Mouse (Mus musculus): ENCODE data around the gene Nom1. TPM values are rescaled to one million over a fixed set of nuclear protein-coding genes. Genes with fewer than 3 reads are reported as not detected.
A peak's percentile ranks its signal among the peaks of the same experiment; 100 is the strongest.

Nom1 gene
- polyA plus RNA-seq, 1 experiment from 2014 or later: 26.0 TPM

DNA sequence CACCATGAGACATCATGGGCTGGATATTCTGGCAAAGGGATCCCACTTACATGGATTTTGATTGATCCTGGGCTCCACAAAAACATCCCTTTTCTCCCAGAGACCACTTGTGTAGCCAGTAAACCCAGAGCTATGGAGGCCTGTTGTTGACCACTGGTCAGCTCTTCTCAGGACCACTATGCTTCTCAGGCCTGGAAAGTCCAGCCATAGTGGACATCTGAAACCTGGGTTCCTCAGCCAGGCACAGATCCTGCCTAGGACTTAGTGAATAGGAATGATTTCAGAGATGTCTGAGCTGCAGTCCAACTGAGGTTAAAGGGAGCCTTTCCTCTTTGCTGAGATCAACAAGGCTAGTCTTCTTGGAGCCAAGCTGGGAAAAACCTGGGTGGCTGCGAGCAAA, 41.6 kb downstream of the Nom1 start:
- H3K27me3 ChIP-seq (replicated peaks; ENCODE audit: control insufficient read depth, insufficient read depth, low read length): peaks cover 91% of the 10 kb centered on the region
- WGBS: 0% methylated on average over 1 of the region's 1 CpGs
- H3K9me3 ChIP-seq (ENCODE audit: control insufficient read depth, low read length): no peaks in the 10 kb centered on the region
- no peak overlapping the region for H3K4me3 ChIP-seq (replicated peaks; ENCODE audit: low read length)
- no peak for ATAC-seq
- H3K36me3 ChIP-seq (ENCODE audit: control insufficient read depth, insufficient read depth): no peaks in the 10 kb centered on the region
- H3K9ac ChIP-seq (replicated peaks; ENCODE audit: low read depth, low read length): no peak overlapping the region
- no peak overlapping the region for H3K27ac ChIP-seq (ENCODE audit: low read length)
- H3K4me2 ChIP-seq (ENCODE audit: low read length): no peak overlapping the region
- peaks cover 13% of the 10 kb centered on the region for H3K4me1 ChIP-seq (replicated peaks; ENCODE audit: control insufficient read depth, insufficient read depth, low read length)

DNA sequence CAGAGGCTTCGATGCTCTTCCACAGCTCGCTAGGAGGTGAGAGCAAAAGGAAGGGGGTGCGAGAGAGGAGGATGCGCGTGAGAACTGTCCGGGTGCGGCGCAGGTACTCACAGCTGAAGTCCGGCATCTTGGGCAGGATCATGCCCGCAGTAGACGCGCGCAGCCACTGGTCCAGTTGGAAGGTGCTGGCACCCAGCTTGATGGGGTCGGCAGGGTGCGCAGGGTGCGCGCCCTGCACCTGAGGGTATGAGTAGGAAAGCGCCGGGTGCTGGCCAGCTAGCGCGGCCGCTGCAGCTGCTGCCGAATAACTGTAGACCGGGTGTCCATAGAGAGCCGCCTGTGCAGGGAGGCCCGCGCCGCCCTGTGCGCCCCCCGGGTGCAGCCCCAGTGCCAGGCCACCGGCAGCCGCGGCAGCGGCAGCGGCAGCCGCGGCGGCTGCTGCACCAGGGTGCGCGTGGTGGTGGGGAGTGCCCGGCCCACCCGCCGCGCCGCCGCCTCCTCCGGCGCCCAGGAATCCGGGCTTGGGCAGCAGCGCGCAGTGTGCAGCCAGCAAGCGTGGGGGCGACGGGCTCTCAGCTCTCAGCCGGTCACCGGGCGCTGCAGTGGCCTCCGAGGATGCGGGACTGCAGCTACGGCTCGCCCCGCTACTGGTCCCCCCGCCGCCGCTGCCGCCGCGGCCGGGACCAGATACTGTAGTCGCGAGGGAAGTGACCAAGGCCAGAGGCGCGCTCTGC, 43.2 kb downstream of the Nom1 start:
- Histone ChIP-seq H3K27me3 (replicated peaks; ENCODE audit: control insufficient read depth, insufficient read depth, low read length) (peaks cover 91% of the 10 kb centered on the region), H3K27ac (ENCODE audit: low read length) (no peak overlapping the region), H3K4me2 (ENCODE audit: low read length) (peak overlapping the region; percentile 43), H3K9ac (replicated peaks; ENCODE audit: low read depth, low read length) (no peak overlapping the region), H3K4me1 (replicated peaks; ENCODE audit: control insufficient read depth, insufficient read depth, low read length) (peaks cover 13% of the 10 kb centered on the region), H3K4me3 (replicated peaks; ENCODE audit: low read length) (peak overlapping the region; percentile 26), H3K9me3 (ENCODE audit: control insufficient read depth, low read length) (no peaks in the 10 kb centered on the region), H3K36me3 (ENCODE audit: control insufficient read depth, insufficient read depth) (no peaks in the 10 kb centered on the region)
- under 1% methylated on average over 70 of the region's 73 CpGs for WGBS
- ATAC-seq: peak; percentile 21; the same call in 1 of the 2 replicates

DNA sequence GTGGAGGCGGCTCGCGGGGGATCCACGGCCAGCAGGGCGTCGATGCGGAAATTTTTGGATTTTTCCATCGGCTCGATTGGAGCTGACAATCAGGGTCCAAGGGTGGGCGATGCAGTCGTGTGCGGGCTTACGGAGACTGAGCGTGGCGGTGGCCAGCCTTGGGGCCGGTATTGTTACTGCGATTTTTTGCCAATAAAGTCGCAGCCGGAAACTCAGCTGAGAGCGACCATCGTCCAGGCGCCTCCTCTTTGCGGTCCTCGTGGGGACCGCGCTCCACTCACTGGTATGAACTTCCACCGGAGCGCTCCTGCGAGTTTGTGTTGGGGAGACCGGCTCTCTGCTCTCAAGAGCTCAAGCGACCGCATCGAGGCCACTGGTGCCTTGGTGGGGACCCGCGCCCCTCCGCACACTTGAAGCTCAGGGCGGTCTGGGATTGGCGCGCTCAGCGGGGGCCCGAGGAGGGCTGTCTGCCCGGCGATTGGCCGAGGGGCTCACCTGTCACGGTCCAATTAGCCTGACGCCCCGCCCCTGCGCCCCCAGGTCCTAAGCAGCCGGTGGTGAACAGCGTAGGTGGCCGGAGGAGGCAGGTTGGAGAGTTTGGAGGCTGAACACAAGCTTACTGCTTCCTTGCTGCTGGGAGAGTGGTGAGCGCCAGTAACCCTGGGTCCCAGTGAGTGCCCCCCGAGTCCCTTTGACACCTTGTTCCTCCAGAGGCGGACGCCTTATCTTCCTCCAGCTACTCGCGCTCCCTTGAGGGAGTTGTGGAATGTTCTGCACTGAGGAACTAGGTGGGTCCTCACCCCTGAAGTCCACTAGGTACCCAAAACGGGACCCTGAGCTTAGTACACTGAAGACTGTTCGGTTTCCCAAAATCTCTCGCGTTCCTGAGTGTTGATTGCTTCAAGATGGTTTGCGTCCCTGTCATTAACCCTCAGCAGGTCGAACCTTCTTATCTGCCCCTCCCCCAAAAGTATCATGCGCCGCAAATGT, 44.0 kb downstream of the Nom1 start, which contains the start of gene Mnx1:
Gene Mnx1, minus strand, starts transcription at position 263 of the 990 bp plus-strand sequence.
- H3K27me3 ChIP-seq (replicated peaks; ENCODE audit: control insufficient read depth, insufficient read depth, low read length): peaks cover 94% of the 10 kb centered on the region
- no peak within 1 kb of the TSS for H3K27ac ChIP-seq (ENCODE audit: low read length)
- no peaks in the 10 kb centered on the region for H3K36me3 ChIP-seq (ENCODE audit: control insufficient read depth, insufficient read depth)
- peak within 1 kb of the TSS; percentile 43 for H3K4me2 ChIP-seq (ENCODE audit: low read length)
- peak within 1 kb of the TSS; percentile 26 for H3K4me3 ChIP-seq (replicated peaks; ENCODE audit: low read length)
- ATAC-seq: peak; percentile 50
- no peaks in the 10 kb centered on the region for H3K9me3 ChIP-seq (ENCODE audit: control insufficient read depth, low read length)
- under 1% methylated on average over 65 of the region's 65 CpGs for WGBS
- H3K9ac ChIP-seq (replicated peaks; ENCODE audit: low read depth, low read length): no peak within 1 kb of the TSS
- peaks cover 13% of the 10 kb centered on the region for H3K4me1 ChIP-seq (replicated peaks; ENCODE audit: control insufficient read depth, insufficient read depth, low read length)

DNA sequence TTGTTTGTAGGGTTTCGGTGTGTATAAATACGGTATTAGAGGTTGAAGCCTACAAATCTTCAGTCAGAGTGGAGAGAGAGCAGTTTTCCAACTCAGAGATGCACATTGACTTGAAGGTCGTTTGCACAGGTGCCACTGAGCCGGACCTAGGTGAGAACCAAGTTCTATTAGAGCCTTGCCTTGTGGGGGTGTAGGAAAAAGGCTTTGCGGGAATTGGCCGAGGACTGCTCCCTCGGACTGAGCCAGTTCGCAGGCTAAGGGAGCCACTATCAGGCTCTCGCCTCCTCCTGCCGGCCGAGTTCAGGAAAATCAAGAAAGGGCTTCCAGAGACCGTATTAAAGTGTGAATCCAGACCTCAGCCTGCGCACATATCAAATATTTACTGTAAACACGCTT, 44.7 kb downstream of the Nom1 start:
- Histone ChIP-seq H3K4me1 (replicated peaks; ENCODE audit: control insufficient read depth, insufficient read depth, low read length) (peaks cover 13% of the 10 kb centered on the region), H3K27me3 (replicated peaks; ENCODE audit: control insufficient read depth, insufficient read depth, low read length) (peaks cover 95% of the 10 kb centered on the region), H3K36me3 (ENCODE audit: control insufficient read depth, insufficient read depth) (no peaks in the 10 kb centered on the region), H3K9ac (replicated peaks; ENCODE audit: low read depth, low read length) (no peak overlapping the region), H3K9me3 (ENCODE audit: control insufficient read depth, low read length) (no peaks in the 10 kb centered on the region), H3K27ac (ENCODE audit: low read length) (no peak overlapping the region), H3K4me2 (ENCODE audit: low read length) (no peak overlapping the region), H3K4me3 (replicated peaks; ENCODE audit: low read length) (no peak overlapping the region)
- no peak for ATAC-seq
- under 1% methylated on average over 14 of the region's 14 CpGs for WGBS

DNA sequence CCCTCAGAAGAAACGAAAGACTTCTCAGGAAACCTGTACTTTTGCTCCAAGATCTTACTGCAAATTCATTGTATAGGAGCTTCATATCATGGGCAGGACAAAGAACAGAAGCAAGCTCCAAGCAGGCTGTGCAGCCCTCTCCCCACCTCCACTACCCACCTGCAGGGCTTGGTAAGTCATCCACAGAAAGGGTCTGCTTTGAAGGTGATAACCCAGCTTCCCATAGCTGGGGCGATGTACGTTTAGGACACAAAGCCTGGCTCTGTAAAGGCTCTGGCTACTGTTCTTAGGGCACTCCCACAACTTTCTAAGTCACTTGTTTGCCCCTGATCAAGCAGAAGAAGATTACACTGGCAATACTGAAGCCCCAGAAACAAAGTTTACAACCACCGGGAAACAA, 49.3 kb downstream of the Nom1 start:
- no peak for ATAC-seq
- under 1% methylated on average over 4 of the region's 4 CpGs for WGBS
- no peak overlapping the region for H3K9ac ChIP-seq (replicated peaks; ENCODE audit: low read depth, low read length)
- H3K9me3 ChIP-seq (ENCODE audit: control insufficient read depth, low read length): no peaks in the 10 kb centered on the region
- no peak overlapping the region for H3K27ac ChIP-seq (ENCODE audit: low read length)
- no peaks in the 10 kb centered on the region for H3K36me3 ChIP-seq (ENCODE audit: control insufficient read depth, insufficient read depth)
- no peaks in the 10 kb centered on the region; the same call in 1 of the 2 replicates for H3K4me1 ChIP-seq (replicated peaks; ENCODE audit: control insufficient read depth, insufficient read depth, low read length)
- H3K27me3 ChIP-seq (replicated peaks; ENCODE audit: control insufficient read depth, insufficient read depth, low read length): peaks cover 89% of the 10 kb centered on the region
- H3K4me2 ChIP-seq (ENCODE audit: low read length): no peak overlapping the region
- no peak overlapping the region for H3K4me3 ChIP-seq (replicated peaks; ENCODE audit: low read length)

DNA sequence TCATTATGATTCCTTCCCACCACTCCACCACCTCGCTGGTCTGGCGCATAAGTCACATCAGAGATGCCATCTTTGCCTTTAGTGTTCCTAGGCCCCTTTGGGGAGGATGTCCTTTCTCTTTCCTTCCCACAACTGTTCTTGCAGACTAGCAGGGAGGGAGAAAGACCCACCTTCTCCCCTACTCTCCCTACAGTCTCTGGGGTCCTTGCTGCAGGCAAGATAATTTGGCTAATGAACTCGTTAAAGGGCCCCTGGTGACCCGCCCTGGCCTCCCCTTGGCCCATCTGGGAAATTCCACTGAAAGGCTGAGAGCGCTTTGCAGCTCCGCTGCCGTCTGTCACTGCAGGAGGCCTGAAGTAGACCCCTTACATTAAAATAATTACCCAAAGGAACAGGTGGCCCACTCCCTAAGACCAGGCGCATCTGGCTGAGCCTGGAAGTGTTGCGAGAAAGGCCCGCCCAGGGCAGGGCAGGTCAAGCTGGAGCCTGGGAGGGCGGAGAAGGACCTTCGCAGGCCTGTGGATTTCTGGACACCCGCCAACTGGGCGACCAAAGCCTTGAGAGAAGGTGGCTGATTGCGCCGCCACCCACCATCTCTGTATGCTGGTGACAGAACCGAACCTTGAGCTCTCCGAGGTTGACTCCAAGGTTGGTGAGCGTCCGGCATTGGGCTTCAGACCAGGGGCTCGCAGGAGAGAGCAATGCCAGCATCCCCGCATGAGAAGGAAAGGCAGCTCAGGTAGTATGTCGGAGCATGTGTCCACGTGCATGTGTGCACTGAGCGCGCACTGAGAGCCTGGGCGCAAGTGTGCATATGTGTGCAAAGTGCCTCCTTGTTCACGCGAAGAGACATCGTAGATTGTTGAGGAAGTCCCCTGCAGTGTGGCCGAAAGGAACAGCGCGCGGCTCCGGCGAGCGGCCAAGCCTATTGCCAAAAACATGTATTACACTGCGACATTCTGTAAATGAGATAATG, 50.8 kb downstream of the Nom1 start:
- Histone ChIP-seq H3K4me3 (replicated peaks; ENCODE audit: low read length) (no peak overlapping the region), H3K36me3 (ENCODE audit: control insufficient read depth, insufficient read depth) (no peaks in the 10 kb centered on the region), H3K9ac (replicated peaks; ENCODE audit: low read depth, low read length) (no peak overlapping the region), H3K27me3 (replicated peaks; ENCODE audit: control insufficient read depth, insufficient read depth, low read length) (peaks cover 88% of the 10 kb centered on the region), H3K4me1 (replicated peaks; ENCODE audit: control insufficient read depth, insufficient read depth, low read length) (no peaks in the 10 kb centered on the region), H3K9me3 (ENCODE audit: control insufficient read depth, low read length) (no peaks in the 10 kb centered on the region), H3K4me2 (ENCODE audit: low read length) (no peak overlapping the region), H3K27ac (ENCODE audit: low read length) (no peak overlapping the region)
- ATAC-seq: no peak
- WGBS: 1% methylated on average over 38 of the region's 38 CpGs

DNA sequence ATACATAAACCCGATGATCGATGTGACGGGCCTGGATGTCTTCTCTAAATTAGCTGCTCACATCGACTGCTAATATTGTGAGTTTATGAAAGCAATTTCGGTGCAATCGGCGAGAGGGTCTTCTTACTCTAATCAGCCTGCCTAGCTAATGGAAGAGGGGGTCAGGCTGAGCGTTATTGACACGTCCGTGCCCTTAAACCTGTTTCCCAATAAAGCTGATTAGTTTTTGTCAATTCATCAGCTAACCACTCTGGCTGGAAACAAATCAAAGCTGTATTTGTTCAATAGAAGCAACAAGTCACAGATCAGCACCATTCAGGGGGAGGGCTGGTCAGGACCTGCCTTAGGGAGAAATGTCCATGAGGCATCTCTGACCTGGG, 51.5 kb downstream of the Nom1 start:
- under 1% methylated on average over 10 of the region's 10 CpGs for WGBS
- no peaks in the 10 kb centered on the region for H3K9me3 ChIP-seq (ENCODE audit: control insufficient read depth, low read length)
- H3K9ac ChIP-seq (replicated peaks; ENCODE audit: low read depth, low read length): no peak overlapping the region
- no peak overlapping the region for H3K4me3 ChIP-seq (replicated peaks; ENCODE audit: low read length)
- peaks cover 83% of the 10 kb centered on the region for H3K27me3 ChIP-seq (replicated peaks; ENCODE audit: control insufficient read depth, insufficient read depth, low read length)
- no peak overlapping the region for H3K4me2 ChIP-seq (ENCODE audit: low read length)
- ATAC-seq: no peak
- no peak overlapping the region for H3K27ac ChIP-seq (ENCODE audit: low read length)
- no peaks in the 10 kb centered on the region for H3K4me1 ChIP-seq (replicated peaks; ENCODE audit: control insufficient read depth, insufficient read depth, low read length)
- H3K36me3 ChIP-seq (ENCODE audit: control insufficient read depth, insufficient read depth): no peaks in the 10 kb centered on the region

DNA sequence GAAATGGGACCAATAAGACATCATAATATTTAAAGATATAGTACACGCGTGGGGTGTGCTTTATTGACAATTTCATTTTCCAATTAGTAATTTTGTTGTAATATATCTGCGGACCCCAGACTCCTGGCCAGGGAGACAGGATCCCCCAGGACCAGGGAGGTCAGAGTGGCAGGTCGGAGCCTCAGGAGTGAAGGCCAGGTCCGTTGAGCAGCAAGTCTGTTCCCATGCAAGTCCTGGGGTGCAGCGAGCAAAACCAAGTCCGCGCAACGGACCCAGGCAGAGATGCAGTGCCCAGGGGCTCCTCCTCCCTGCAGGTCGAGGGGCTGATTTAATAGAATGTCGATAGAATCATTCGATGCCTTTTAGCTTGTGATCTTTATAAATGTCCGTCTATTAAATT, 52.9 kb downstream of the Nom1 start:
- ATAC-seq: no peak
- Histone ChIP-seq H3K4me3 (replicated peaks; ENCODE audit: low read length) (no peak overlapping the region), H3K27ac (ENCODE audit: low read length) (no peak overlapping the region), H3K9ac (replicated peaks; ENCODE audit: low read depth, low read length) (no peak overlapping the region), H3K27me3 (replicated peaks; ENCODE audit: control insufficient read depth, insufficient read depth, low read length) (peaks cover 75% of the 10 kb centered on the region), H3K9me3 (ENCODE audit: control insufficient read depth, low read length) (no peaks in the 10 kb centered on the region), H3K4me1 (replicated peaks; ENCODE audit: control insufficient read depth, insufficient read depth, low read length) (no peaks in the 10 kb centered on the region), H3K36me3 (ENCODE audit: control insufficient read depth, insufficient read depth) (no peaks in the 10 kb centered on the region), H3K4me2 (ENCODE audit: low read length) (no peak overlapping the region)
- 10% methylated on average over 13 of the region's 13 CpGs for WGBS

Measured in forebrain, embryonic 16.5 days (tissue).